Mouse (Mus musculus) lung, postnatal 0 days (tissue): ENCODE data around the gene Lig1.

Source experiments
- CTCF ChIP-seq: IDR thresholded peaks from 2 replicates; pipeline ENCODE4 v1.5.1; 2016; ENCODE audit warnings: antibody characterized with exemption, mild to moderate bottlenecking
- EP300 ChIP-seq: IDR thresholded peaks from 2 replicates; pipeline ENCODE4 v1.6.1; 2016; ENCODE audit warnings: antibody characterized with exemption, mild to moderate bottlenecking, control low read depth

DNA sequence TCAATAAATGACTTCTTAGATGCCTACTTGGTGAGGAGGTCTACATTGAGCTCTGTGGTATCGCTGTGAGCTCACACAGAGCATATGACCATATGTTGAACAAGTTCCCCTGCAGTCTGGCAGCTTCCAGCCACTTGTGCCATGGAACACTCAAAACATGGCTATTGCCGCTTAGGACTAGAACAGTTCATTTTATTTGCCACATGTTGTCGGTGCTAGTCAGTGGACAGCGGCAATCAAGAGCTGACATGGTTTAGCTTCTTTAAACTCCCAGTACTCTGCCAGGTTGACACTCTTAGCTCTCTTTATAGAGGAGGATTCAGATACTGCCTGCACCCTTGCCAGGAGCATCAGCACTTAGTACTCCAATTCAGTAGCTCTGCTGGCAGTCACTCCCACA lies 34.3 kb downstream of the Lig1 start:
- TF ChIP-seq CTCF (no peak), EP300 (no peak)
